Mouse (Mus musculus) hindbrain, embryonic 16.5 days (tissue): ENCODE measurements around the gene Bpifb1. TPM values are rescaled to one million over a fixed set of nuclear protein-coding genes. Genes with fewer than 3 reads are reported as not detected.
"Not testable (repeated sequence)": the region's sequence is repeated elsewhere in the genome, so short reads cannot be mapped to it uniquely, and the experiment has no call there.

Experiments used
- ATAC-seq: fragments of 200-750 bp; cut with Nextera tagmentation; 2 replicates; pipeline ENCODE4 v1.8.0; 2017; ENCODE audit warnings: moderate TSS enrichment, moderate library complexity
- H3K27ac ChIP-seq: fragments of 300-500 bp; sonication (generic); 2 replicates; pipeline ENCODE4 v1.5.1; 2014; ENCODE audit warnings: low read depth, mild to moderate bottlenecking, control low read depth, low read length, moderate library complexity
- H3K27me3 ChIP-seq: fragments of 300-500 bp; sonication (generic); replicated peaks from 2 replicates; pipeline ENCODE4 v1.6.1; 2014; ENCODE audit warnings: low read length; ENCODE audit not compliant: control insufficient read depth, insufficient read depth
- H3K36me3 ChIP-seq: fragments of 300-500 bp; sonication (generic); 2 replicates; pipeline ENCODE4 v1.6.1; 2014; ENCODE audit warnings: mild to moderate bottlenecking, low read length, moderate library complexity, mixed read lengths; ENCODE audit not compliant: control insufficient read depth, insufficient read depth
- H3K4me1 ChIP-seq: fragments of 300-500 bp; sonication (generic); 2 replicates; pipeline ENCODE4 v1.6.1; 2014; ENCODE audit warnings: low read depth, low read length; ENCODE audit not compliant: control insufficient read depth, insufficient read depth
- H3K4me2 ChIP-seq: fragments of 300-500 bp; sonication (generic); 2 replicates; pipeline ENCODE4 v1.6.1; 2014; ENCODE audit warnings: mild to moderate bottlenecking, low read length, control low read depth, moderate library complexity
- H3K4me3 ChIP-seq: fragments of 300-500 bp; sonication (generic); 2 replicates; pipeline ENCODE4 v1.5.1; 2014; ENCODE audit warnings: mild to moderate bottlenecking, low read length, control low read depth, moderate library complexity
- H3K9ac ChIP-seq: fragments of 300-500 bp; sonication (generic); 2 replicates; pipeline ENCODE4 v1.6.1; 2014; ENCODE audit warnings: low read depth, mild to moderate bottlenecking, control low read depth, low read length, moderate library complexity
- H3K9me3 ChIP-seq: fragments of 300-500 bp; sonication (generic); 2 replicates; pipeline ENCODE4 v1.6.1; 2014; ENCODE audit warnings: mild to moderate bottlenecking, low read length, moderate library complexity; ENCODE audit not compliant: control insufficient read depth
- WGBS: fragments of 180-500 bp; shearing (Covaris S2); extraction: QIAGEN DNeasy Blood & Tissue Kit; methylation state at CpG from one replicate; pipeline ENCODE4 v1.1.7; 2014; 5-methylcytosine and 5-hydroxymethylcytosine counted together
- polyA plus RNA-seq: library from polyadenylated mRNA; unstranded; fragments of >200 nt; fragmentation: Nextera tagmentation; extraction: Ambion mirVana; gene quantifications from 2 replicates; pipeline ENCODE4 v1.2.1, GENCODE M21; 2015

The Bpifb1 gene
- polyA plus RNA-seq, 1 experiment from 2014 or later: 0.25 TPM

DNA sequence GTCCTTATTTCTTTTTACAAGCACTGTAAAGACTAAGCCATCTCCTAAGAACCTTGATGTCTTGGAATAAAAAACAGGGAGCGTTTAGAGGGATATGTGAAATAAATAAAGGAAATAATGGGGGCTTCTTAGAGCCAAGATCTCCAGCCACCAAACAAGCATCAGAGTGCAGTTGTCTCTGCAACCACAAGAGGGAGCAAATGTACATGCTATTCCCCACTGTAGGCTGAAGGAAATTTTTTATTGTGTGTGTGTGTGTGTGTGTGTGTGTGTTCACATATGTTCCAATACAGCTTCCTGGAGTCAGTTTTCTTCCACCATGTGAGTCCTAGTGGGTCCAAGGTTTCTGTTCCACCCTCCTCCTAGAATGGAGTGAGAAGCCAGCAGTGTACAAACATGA lies 17.3 kb upstream of the Bpifb1 start:
- WGBS: 52% methylated on average over 1 of the region's 1 CpGs
- Histone ChIP-seq H3K27ac (no peak overlapping the region), H3K27me3 (no peaks in the 10 kb centered on the region), H3K4me3 (no peak overlapping the region), H3K4me1 (no peaks in the 10 kb centered on the region), H3K4me2 (no peak overlapping the region), H3K9me3 (no peaks in the 10 kb centered on the region), H3K36me3 (no peaks in the 10 kb centered on the region), H3K9ac (no peak overlapping the region)
- no peak for ATAC-seq

GRCm38 (mm10) chr2:154181900-154182299 lies 8.7 kb upstream of the Bpifb1 start:
- not testable (repeated sequence) for ATAC-seq, H3K4me1 ChIP-seq, H3K27me3 ChIP-seq, H3K4me3 ChIP-seq, H3K4me2 ChIP-seq, H3K27ac ChIP-seq, H3K36me3 ChIP-seq, H3K9me3 ChIP-seq, H3K9ac ChIP-seq
- WGBS: 87% methylated on average over 7 of the region's 7 CpGs

DNA sequence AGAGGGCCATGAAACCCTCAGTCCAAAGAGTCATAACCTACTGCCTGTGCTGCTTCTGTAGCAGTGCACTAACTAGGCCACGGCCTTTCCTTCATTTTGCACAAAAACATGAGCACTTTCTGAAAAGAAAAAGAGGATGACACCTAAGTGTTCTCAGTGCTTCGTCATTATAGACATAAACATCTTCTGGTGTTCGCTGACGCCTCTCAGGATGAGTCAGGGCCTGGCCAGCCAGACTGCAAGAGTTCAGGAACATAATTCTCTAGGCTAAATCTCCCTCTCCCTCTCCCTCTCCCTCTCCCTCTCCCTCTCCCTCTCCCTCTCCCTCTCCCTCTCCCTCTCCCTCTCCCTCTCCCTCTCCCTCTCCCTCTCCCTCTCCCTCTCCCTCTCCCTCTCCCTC lies 7.6 kb upstream of the Bpifb1 start:
- H3K9me3 ChIP-seq, ATAC-seq, H3K9ac ChIP-seq, H3K27ac ChIP-seq, H3K4me3 ChIP-seq, H3K4me1 ChIP-seq, H3K36me3 ChIP-seq, H3K4me2 ChIP-seq, H3K27me3 ChIP-seq: not testable (repeated sequence)
- 84% methylated on average over 4 of the region's 4 CpGs for WGBS

DNA sequence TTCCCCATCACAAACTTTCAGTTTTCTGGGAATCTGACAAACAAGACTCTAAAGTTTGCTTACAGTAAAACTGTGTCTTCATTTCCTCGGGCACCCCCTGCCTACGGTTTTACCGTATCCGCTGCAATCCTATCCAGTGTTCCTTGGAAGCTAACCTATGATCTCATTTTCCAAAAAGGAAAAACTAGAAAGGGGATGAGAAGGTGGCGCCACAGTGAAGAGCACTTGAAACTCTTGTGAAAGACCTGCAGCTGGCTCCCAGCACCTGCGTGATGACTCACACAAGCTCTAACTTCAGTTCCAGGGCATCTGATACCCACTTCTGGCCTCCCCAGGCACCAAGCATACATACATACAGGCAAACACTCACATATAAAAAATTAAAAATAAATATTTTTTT lies 5.3 kb upstream of the Bpifb1 start:
- H3K9me3 ChIP-seq: no peaks in the 10 kb centered on the region
- no peak overlapping the region for H3K9ac ChIP-seq
- H3K36me3 ChIP-seq: no peaks in the 10 kb centered on the region
- H3K4me3 ChIP-seq: no peak overlapping the region
- H3K27ac ChIP-seq: no peak overlapping the region
- no peaks in the 10 kb centered on the region for H3K27me3 ChIP-seq
- ATAC-seq: no peak
- H3K4me2 ChIP-seq: no peak overlapping the region
- WGBS: 87% methylated on average over 6 of the region's 6 CpGs
- H3K4me1 ChIP-seq: no peaks in the 10 kb centered on the region

GRCm38 (mm10) chr2:154185748-154186147 lies 4.9 kb upstream of the Bpifb1 start:
- Histone ChIP-seq H3K9ac (no peak overlapping the region), H3K9me3 (no peaks in the 10 kb centered on the region), H3K27ac (no peak overlapping the region), H3K36me3 (no peaks in the 10 kb centered on the region), H3K4me2 (no peak overlapping the region), H3K4me1 (no peaks in the 10 kb centered on the region), H3K27me3 (no peaks in the 10 kb centered on the region), H3K4me3 (no peak overlapping the region)
- WGBS: 87% methylated on average over 3 of the region's 3 CpGs
- no peak for ATAC-seq

GRCm38 (mm10) chr2:154187468-154187867 lies 3.1 kb upstream of the Bpifb1 start:
- Histone ChIP-seq H3K4me2 (no peak overlapping the region), H3K36me3 (no peaks in the 10 kb centered on the region), H3K4me3 (no peak overlapping the region), H3K27me3 (no peaks in the 10 kb centered on the region), H3K9me3 (no peaks in the 10 kb centered on the region), H3K4me1 (no peaks in the 10 kb centered on the region), H3K9ac (no peak overlapping the region), H3K27ac (no peak overlapping the region)
- 53% methylated on average over 5 of the region's 5 CpGs for WGBS
- ATAC-seq: no peak

GRCm38 (mm10) chr2:154189877-154190434 lies 662 bp upstream of the Bpifb1 start:
- Histone ChIP-seq H3K9me3 (no peaks in the 10 kb centered on the region), H3K27ac (no peak overlapping the region), H3K4me1 (no peaks in the 10 kb centered on the region), H3K4me2 (no peak overlapping the region), H3K4me3 (no peak overlapping the region), H3K36me3 (no peaks in the 10 kb centered on the region), H3K9ac (no peak overlapping the region), H3K27me3 (no peaks in the 10 kb centered on the region)
- WGBS: 89% methylated on average over 7 of the region's 7 CpGs
- ATAC-seq: no peak

GRCm38 (mm10) chr2:154192141-154192540 lies 1.5 kb downstream of the Bpifb1 start:
- H3K4me2 ChIP-seq: no peak overlapping the region
- no peak overlapping the region for H3K9ac ChIP-seq
- H3K9me3 ChIP-seq: no peaks in the 10 kb centered on the region
- no peaks in the 10 kb centered on the region for H3K27me3 ChIP-seq
- no peak overlapping the region for H3K4me3 ChIP-seq
- H3K27ac ChIP-seq: no peak overlapping the region
- no peaks in the 10 kb centered on the region for H3K36me3 ChIP-seq
- WGBS: 79% methylated on average over 2 of the region's 2 CpGs
- H3K4me1 ChIP-seq: no peaks in the 10 kb centered on the region
- ATAC-seq: no peak

DNA sequence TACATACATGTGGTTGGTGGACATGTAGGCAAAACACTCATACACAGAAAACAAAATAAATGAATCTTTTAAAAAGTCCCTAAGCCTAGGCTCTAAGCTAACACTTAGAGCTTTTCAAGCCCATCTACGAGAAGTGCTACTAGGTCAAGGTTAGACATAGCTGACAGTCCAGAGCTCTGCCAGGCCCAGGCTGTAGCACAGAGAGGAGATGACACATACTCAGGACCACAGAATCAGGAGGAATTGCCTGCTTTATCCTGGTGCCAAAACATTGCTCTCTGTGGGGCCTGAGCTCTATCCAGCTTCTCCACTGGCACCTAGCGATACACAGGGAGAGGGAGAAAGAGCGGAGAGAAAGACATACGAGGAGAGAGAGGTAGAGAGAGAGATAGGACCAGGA lies 2.5 kb downstream of the Bpifb1 start:
- H3K36me3 ChIP-seq: no peaks in the 10 kb centered on the region
- H3K27me3 ChIP-seq: no peaks in the 10 kb centered on the region
- 89% methylated on average over 4 of the region's 4 CpGs for WGBS
- no peak overlapping the region for H3K9ac ChIP-seq
- H3K4me2 ChIP-seq: no peak overlapping the region
- H3K4me1 ChIP-seq: no peaks in the 10 kb centered on the region
- no peak for ATAC-seq
- H3K27ac ChIP-seq: no peak overlapping the region
- H3K4me3 ChIP-seq: no peak overlapping the region
- no peaks in the 10 kb centered on the region for H3K9me3 ChIP-seq

- Histone ChIP-seq H3K27ac (no peak overlapping the region), H3K4me2 (no peak overlapping the region), H3K4me1 (no peaks in the 10 kb centered on the region), H3K27me3 (no peaks in the 10 kb centered on the region), H3K36me3 (no peaks in the 10 kb centered on the region), H3K9me3 (no peaks in the 10 kb centered on the region), H3K4me3 (no peak overlapping the region), H3K9ac (no peak overlapping the region)
- 81% methylated on average over 5 of the region's 5 CpGs for WGBS
- no peak for ATAC-seq
These were observed 3.4 kb downstream of the Bpifb1 start for GRCm38 (mm10) chr2:154193994-154194504.
